Mouse (Mus musculus) cortical plate, adult 2 months (tissue): Measurements from ENCODE around the gene Pias4.

Source experiments
- CTCF ChIP-seq: fragments of 200-500 bp; IDR thresholded peaks from 2 replicates; pipeline ENCODE4 v1.5.1; 2011; ENCODE audit warnings: mild to moderate bottlenecking, control low read depth, low read length; ENCODE audit not compliant: insufficient read depth; ENCODE audit errors: extremely low read depth
- POLR2A ChIP-seq: fragments of 200-500 bp; IDR thresholded peaks from 2 replicates; pipeline ENCODE4 v1.6.1; 2011; ENCODE audit warnings: mild to moderate bottlenecking, low read length, control low read depth; ENCODE audit not compliant: insufficient read depth; ENCODE audit errors: extremely low read depth

GRCm38 (mm10) chr10:81174617-81175344, 7.1 kb upstream of the Pias4 start:
- TF ChIP-seq POLR2A (peak; percentile 52; the same call in 1 of the 2 replicates), CTCF (peak; percentile 93)
